Mouse (Mus musculus): ENCODE data around the gene Krtap31-1.
"Not testable (repeated sequence)": the region's sequence is repeated elsewhere in the genome, so short reads cannot be mapped to it uniquely, and the experiment has no call there.

DNA sequence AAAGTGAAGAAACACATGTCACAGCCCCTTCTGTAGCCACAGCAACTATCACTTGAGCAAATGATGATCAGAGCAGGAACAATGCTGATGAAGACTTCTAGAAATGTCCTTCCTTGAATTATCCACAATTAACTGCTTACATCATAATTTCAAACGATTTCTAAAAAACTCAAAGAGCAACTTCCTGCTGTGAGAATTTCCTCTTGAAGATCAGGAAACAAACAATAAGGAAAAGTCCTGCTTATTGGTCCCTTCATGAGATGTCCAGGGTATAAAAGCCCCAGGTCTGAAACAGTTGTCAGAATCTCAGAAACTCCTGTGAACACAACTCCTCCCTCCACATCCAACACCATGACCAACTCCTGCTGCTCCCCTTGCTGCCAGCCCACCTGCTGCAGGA lies 28.8 kb upstream of the Krtap31-1 start, which contains the start of gene Gm11567:
- TF ChIP-seq CTCF (IDR thresholded peaks at IDR 0.05; ENCODE audit: low read depth, low read length); EP300 (IDR thresholded peaks at IDR 0.05; ENCODE audit: insufficient read depth, low read depth, low read length): not testable (repeated sequence)

Measured in ES-Bruce4 (cell line).